Mouse (Mus musculus): Measurements from ENCODE around the gene Bag1. TPM values are rescaled to one million over a fixed set of nuclear protein-coding genes. Genes with fewer than 3 reads are reported as not detected.

Gene Bag1
- total RNA-seq (2021), result 100 to 1,000 TPM; 177 to 180 TPM
- long read RNA-seq, experiment 1, transcript Bag1-202 (7 exons, 1,336 nt), result major isoform, 388 of 400 reads
- long read RNA-seq, experiment 1, partial matches to known transcripts, result 2 of 400 reads
- long read RNA-seq, experiment 1, other reads (novel, unspliced or antisense), result 10 of 400 reads
- long read RNA-seq, experiment 2, transcript Bag1-202 (7 exons, 1,336 nt), result major isoform, 376 of 390 reads
- long read RNA-seq, experiment 2, partial matches to known transcripts, result 3 of 390 reads
- long read RNA-seq, experiment 2, other reads (novel, unspliced or antisense), result 11 of 390 reads

DNA sequence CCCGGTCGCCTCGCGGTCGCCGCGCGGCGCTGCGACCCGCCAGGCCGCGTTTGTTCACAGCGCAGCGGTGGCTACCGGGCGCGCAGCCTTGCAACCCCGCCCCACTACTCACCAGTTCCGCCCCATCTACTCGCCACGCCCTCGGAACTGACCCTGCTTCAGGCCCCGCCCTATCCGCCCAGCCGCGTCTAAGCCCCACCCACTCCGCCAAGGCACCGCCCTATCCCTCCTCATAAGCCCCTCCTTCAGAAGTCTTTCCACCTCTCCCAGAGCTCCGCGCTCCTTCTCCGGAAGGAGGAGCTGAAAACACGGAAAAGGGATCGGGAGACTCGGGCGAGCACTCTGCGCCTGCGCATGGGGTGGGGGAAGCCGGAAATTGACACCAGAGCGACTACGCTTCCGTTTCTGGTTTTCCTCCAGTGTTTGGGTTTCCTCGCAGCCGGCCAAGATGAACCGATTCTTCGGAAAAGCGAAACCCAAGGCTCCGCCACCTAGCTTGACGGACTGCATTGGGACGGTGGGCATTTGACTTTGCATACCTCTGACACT is at the start of gene Bag1, which contains the start of gene Chmp5:
Bag1 (minus strand) TSS at position 135 of the 549 bp plus-strand sequence.
Chmp5 (plus strand) TSS at position 248 of the 549 bp plus-strand sequence.
- peak; percentile 99 for DNase-seq

DNA sequence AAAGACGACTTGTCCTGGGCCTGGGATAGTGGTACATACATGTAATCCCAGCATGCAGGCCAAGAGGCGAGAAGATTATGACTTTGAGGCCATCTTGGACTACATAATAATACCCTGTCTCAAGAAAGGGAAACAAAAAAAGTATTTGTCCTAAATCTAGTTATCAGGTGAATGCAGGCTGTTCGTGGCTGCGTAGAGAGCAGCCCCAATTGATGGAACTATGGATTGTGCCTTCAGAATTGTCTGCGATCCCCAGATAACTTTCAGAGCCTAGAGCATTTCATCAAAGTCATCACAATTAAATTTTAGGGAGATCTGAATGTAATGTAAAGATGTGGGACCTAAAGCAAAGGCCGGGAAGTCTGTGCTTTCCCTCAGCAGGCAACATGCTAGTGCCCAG is 48.2 kb upstream of the Bag1 start:
- DNase-seq, result no peak

DNA sequence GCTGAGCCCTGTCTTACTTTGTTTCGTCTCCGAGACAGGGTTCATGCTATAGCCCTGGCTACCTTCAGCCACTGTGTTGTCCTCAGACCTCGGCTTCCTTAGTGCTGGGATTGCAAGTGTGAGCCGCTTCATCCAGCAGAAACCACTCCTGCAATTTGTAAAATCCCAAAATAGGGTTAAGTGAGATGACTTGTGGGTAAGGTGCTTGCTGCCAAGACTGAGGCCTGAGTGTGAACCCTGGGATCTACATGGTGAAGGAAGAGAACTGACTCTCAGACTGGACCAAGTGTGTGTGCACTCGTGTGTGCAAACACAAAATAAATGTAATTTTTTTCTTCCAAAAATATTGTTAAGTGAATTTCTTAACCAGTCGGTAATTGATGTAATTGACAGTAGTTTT is 41.5 kb upstream of the Bag1 start:
- no peak for DNase-seq

- peak; percentile 66 for DNase-seq
Measured at GRCm38 (mm10) chr4:40983686-40984085, 35.6 kb upstream of the Bag1 start.

GRCm38 (mm10) chr4:40982486-40982885 is 34.4 kb upstream of the Bag1 start:
- DNase-seq, result no peak

GRCm38 (mm10) chr4:40979430-40979829 is 31.3 kb upstream of the Bag1 start:
- DNase-seq, result no peak

GRCm38 (mm10) chr4:40976651-40977050 is 28.6 kb upstream of the Bag1 start:
- DNase-seq, result no peak

DNA sequence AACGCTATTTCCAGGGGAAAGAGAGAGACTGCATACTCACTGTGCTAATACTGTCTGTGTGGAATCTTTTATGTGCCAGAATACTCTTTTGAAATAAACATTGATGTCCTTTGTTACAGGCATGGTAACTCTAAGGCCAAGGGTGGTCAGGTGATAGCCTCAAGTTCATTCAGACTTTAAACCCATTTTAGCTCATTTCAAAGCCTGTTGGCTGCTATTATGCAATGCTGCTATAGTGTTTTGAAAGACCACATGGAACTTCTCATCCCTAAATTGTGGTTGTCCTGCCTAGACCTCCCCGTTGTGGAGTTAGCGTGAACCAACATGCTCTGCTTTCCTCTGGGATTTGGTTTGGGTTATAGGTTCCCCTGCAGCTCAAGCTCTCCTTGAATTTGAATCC is 27.6 kb upstream of the Bag1 start:
- no peak for DNase-seq

DNA sequence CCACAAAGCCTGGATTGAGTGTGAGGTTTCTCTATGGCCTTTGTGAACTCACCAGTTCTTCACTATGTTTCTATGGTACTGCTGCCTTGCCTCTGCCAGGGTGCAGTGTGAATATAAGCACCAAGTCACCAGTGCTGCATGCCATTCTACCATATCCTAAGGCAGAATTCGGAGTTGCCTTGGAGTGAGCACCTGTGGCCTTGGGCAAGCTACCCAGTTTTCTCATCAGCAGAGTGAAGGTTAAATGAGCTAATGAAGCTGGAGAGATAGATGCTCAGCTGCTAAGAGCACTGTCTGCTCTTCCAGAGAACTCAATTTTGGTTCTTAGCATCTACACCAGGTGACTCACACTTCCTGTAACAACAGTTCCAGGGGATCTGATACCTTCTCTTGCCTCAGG is 25.9 kb upstream of the Bag1 start:
- DNase-seq, result no peak

GRCm38 (mm10) chr4:40971744-40972143 is 23.6 kb upstream of the Bag1 start:
- DNase-seq, result no peak

DNA sequence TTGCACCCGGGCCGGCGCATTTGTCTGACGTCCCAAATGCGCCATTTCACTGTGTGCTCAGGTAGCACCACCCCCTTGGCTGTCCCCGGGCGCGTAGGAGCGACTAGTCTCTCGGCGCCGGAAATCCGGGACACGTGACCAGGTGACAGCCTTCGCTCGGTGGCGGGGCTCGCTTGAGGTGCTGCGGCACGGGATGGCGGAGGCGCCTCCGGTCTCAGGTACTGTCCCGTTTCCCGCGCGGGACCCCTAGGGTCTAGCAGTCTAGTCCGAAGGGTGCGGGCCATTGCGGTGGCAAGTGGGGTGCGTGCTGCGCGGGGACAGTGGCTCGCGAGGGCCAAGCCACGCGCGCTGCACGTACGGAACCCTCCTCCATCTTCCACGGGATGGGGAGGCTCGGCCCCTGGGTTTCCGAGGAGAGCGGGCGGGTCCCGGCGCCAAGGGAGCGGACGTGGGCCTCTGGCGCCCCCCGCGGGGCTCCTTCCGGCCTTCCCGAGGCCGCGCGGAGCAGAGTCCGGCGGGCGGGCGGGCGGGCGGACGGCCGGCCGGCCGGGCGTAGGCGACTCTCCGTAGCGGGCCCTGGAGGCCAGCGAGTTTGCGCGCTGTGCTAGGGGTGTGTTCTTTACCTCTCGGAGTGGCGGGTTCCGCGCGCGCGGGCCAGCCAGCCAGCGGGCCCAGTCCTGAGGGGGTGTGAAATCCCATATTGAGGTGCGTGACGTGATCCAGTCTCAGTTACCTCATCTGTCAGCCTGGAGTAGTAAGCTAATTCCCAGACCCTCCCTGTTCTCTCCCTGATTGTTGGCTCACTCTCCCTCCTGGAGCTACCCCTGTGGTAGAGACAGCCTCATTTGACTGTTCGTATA is 23.0 kb upstream of the Bag1 start, which contains the start of gene Nfx1:
Nfx1 (plus strand) TSS at position 65 of the 860 bp plus-strand sequence.
- DNase-seq, result peak; percentile 94

DNA sequence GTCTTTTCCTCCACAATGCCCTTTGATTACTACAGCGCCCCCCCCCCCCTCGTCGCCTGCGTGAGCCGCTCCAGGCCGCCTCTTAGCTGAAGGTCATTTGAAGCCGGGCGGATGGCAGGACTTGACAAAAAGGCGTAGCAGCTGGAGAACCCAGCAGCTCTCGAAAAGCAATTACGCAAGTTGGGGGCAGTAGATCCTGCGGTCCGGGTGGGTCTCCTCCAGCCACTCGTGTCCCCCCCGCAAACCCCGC is 22.4 kb upstream of the Bag1 start:
- no peak for DNase-seq

GRCm38 (mm10) chr4:40969781-40970591 is 21.9 kb upstream of the Bag1 start:
- no peak for DNase-seq

DNA sequence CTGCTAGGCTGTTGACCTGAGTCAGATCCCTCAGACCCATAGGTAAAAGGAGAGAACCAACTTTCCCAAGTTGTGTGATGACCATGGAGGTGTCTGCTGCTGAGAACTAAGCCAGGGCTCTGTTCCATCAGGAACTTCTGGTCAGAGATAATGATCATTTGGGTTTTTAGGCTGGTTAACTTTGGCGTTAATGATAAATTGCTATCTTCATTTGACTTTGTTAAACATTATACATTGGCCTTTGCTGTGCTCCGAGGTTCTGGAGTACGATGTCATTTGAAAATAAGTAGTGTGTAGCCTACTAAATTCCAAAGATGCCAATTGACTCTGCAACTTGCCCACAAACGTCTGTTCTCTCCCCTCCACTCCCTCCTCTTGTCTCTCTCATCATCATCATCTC is 21.1 kb upstream of the Bag1 start:
- DNase-seq, result no peak

DNA sequence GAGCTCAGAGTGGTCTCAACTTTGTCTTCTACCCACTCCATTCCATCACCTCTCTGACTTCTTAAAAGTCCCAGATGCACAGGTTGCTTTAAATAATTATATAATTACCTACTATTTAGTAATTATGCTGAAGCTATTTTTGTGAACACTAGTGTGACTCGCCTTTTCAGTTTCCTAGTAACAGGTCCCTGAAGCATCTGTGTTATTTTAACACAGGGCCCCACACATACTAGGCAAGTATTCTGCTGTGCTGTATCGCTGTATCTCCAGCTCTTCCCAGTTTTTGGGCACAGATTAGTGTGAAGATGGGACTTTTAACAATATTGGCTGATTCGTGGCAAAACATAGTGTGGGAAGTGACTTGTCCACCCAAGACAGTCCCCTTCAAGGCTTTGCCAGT is 15.4 kb upstream of the Bag1 start:
- DNase-seq, result no peak

GRCm38 (mm10) chr4:40955942-40956341 is 7.8 kb upstream of the Bag1 start:
- no peak for DNase-seq

- DNase-seq, result no peak
Measured at GRCm38 (mm10) chr4:40953521-40953920, 5.4 kb upstream of the Bag1 start.

GRCm38 (mm10) chr4:40947565-40948159 is 432 bp downstream of the Bag1 start:
- DNase-seq, result no peak

- no peak for DNase-seq
Measured at GRCm38 (mm10) chr4:40946516-40947121, 1.5 kb downstream of the Bag1 start.

- DNase-seq, result no peak
Measured at GRCm38 (mm10) chr4:40943651-40944050, 4.4 kb downstream of the Bag1 start.

GRCm38 (mm10) chr4:40938793-40939192 is 9.3 kb downstream of the Bag1 start:
- no peak for DNase-seq
